Mouse (Mus musculus) left cerebral cortex, adult 18-20 months (tissue): Measurements from ENCODE around the gene Cbln4. TPM values are rescaled to one million over a fixed set of nuclear protein-coding genes. Genes with fewer than 3 reads are reported as not detected.

Experiments used
- total RNA-seq, 2 experiments: library from RNA; stranded (reverse); gene quantifications; 2 replicates each; pipeline ENCODE4 v1.2.3; 2021

Gene Cbln4
- total RNA-seq, 2 experiments from 2014 or later = 21.5 to 28.5 TPM

Other genes starting within 250 kb of the Cbln4 start
- gene Mc3r, start 205.0 kb upstream of the Cbln4 start, total RNA-seq = under 1 TPM; 0.21 to 0.26 TPM